Mouse (Mus musculus) bone marrow, adult 2 months (tissue): ENCODE measurements around the gene Tnn.

Source experiments
- CTCF ChIP-seq: fragments of 200-500 bp; IDR thresholded peaks from 2 replicates; pipeline ENCODE4 v1.5.1; 2011; ENCODE audit warnings: low read length, control low read depth; ENCODE audit not compliant: control insufficient read depth, insufficient read depth
- POLR2A ChIP-seq: fragments of 200-500 bp; IDR thresholded peaks from 2 replicates; pipeline ENCODE4 v1.6.1; 2011; ENCODE audit warnings: low read depth, mild to moderate bottlenecking, control low read depth, low read length, borderline replicate concordance; ENCODE audit not compliant: control insufficient read depth

- TF ChIP-seq CTCF = no peak
- no peak for TF ChIP-seq POLR2A
Observed at GRCm38 (mm10) chr1:160099659-160100302, 53.6 kb downstream of the Tnn start.
